Mouse (Mus musculus) erythroblast, adult 5-6 weeks (primary cell): ENCODE data around the gene Fdx1l. TPM values are rescaled to one million over a fixed set of nuclear protein-coding genes. Genes with fewer than 3 reads are reported as not detected.

Experiments
- ATAC-seq: replicated peaks from 2 replicates; pipeline ENCODE4 v1.8.0; 2016; ENCODE audit warnings: moderate number of reproducible peaks, mild to moderate bottlenecking, moderate TSS enrichment, inconsistent platforms; ENCODE audit not compliant: poor library complexity, low FRiP score, severe bottlenecking
- total RNA-seq, 2 experiments: library from RNA; stranded (forward) in 1 of 2; stranded (reverse) in 1 of 2; fragments of 150-400 nt in 1 of 2; fragments of 200-764, 138-1000 nt in 1 of 2; gene quantifications; 2 replicates each; pipeline versions ENCODE4 v1.2.3 to v1.2.4; 2015 to 2017; ENCODE audit warnings: low replicate concordance in 2 of 2

Gene Fdx1l
- total RNA-seq (2015; ENCODE audit: low replicate concordance) = 8.4 TPM in 1 of 2 replicates, not detected in the other
- total RNA-seq (2017; ENCODE audit: low replicate concordance) = 1.4 and 13.7 TPM in 2 replicates

DNA sequence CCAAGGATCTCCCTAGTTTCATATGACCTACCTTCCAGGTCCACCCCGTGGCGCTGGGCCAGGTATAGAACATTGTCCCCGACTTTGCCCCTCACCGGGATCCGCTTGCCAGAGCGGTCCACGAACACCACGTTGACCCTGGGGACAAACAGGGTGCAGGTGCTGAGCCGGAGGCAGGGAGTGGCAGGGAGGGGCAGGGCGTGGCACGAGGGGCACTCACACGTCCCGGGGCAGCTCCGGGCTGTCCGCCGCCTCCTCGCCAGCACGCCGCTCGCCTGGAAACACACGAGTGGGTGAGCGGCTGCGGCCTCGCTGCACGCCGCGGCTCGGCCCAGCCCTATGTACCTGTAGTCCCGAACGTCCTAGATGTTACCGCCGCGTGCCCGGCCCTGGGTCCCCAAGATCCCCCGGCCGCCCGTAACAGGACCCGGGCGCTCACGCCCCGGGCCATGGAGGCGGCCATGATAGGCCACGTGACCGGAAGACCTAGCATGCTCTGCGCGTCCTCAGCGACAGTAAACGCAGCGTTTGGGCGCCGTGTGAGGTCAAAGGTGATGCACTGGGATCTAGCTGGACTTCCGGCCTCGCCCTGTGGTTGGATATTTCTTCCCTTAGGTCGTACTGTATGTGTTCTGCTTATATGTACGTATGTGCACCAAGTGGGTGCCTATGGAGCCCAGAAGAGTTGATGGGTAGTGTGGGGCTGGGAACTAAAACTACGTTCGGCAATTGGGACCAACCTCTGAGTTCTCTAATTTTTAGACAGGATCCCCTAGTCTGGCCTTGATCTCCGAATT is at the start of gene Fdx1l, which contains the start of gene Gm49373:
Gene Fdx1l (minus strand): TSS at position 571 of the 797 bp plus-strand sequence.
Gene Gm49373 (minus strand): TSS at position 53 of the 797 bp plus-strand sequence.
- peak; percentile 93 for ATAC-seq

DNA sequence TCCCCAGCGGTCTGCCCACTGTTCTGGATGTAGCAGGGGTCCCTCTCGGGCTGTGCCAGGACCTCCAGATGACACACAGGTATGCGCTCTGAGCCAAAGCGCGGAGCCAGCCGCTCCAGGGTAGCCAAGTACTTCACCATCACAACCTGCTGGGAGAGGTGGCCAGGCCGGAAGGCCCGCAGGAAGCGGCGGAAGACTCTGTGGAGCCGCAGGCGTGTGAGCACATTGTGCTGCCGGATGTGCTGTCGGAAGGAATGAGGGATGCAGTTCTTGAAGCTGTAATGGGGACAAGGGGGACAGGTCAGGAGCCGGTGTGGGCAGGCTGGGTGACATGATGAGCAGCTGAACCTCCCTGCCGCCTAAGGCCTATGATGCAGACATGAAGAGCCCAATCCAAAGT is 48.1 kb upstream of the Fdx1l start:
- ATAC-seq = 0 out of 2 replicates have a peak, but pooled peaks have one; percentile 16

DNA sequence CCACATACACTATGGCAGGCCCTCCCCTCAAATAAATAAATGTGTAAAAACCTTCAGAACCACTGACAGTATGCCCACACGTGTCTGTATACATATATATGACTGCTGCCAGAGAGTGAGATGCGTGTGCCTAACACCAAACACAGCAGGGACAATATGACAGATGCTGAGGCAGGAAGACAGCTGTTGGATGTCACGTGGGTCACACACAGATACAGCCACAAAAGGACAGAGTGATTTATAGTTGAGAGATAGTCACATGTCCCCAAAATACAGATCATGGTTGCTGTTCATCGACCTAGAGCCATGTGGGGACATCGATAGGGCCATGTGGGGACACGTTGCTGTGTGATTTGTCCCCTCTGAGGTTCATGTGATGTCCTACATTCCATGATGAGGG is 43.7 kb upstream of the Fdx1l start:
- no peak for ATAC-seq

DNA sequence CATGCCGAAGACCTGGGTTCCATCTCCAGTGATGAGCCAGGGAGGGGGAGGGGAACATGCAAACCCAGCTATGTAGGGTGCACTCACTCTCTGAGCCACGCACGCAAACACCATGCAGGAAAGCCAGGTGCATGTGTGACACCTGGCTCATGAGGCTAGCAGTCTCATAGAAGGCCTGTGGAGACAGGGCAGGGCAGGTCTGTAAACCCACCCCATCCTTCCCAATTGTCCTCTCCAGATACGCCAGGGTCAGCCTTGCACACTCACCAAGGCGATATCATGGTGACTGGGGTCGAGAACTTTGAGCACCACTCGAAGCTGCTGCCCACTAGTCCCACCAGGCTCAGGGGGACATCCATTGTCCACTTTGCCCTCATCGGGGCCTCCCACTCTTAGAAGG is 41.7 kb upstream of the Fdx1l start:
- no peak for ATAC-seq

DNA sequence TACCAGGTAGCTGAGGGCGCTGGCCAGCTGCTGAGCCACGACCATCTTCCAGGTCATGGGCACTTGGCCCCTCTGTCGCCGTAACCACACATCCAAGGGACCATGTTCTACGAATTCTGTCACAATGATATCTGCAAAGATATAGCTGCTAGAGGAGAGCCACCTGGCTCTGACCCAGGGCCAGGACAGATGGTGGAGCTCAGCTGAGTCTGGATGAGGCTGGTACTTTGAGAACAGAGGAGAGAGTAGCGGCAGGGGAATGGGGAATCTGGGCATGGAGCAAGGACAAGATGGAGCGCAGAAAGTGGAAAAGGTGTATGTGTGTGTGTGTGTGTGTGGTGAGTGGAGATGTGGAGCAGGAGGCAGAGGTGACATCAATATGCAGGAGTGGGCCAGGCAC is 40.8 kb upstream of the Fdx1l start:
- ATAC-seq = no peak

DNA sequence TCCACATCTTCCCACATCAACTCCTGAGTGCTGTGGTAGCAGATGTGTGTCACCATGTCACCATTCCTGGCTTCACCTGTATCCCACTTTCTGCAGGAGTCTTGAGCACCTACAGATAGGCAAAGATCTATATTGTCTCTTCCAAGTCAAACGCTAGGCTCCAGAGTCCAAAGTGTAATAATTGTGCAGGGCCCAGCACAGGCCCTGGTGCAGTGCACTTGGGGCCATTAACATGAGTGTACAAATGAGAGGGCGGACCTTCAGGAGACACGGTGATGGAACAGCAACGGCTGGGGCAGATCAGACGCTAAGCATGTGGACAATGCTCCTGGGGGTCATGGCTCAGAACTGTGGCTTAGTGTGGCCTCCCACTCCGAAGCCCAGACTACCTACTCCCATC is 40.3 kb upstream of the Fdx1l start:
- ATAC-seq = no peak

DNA sequence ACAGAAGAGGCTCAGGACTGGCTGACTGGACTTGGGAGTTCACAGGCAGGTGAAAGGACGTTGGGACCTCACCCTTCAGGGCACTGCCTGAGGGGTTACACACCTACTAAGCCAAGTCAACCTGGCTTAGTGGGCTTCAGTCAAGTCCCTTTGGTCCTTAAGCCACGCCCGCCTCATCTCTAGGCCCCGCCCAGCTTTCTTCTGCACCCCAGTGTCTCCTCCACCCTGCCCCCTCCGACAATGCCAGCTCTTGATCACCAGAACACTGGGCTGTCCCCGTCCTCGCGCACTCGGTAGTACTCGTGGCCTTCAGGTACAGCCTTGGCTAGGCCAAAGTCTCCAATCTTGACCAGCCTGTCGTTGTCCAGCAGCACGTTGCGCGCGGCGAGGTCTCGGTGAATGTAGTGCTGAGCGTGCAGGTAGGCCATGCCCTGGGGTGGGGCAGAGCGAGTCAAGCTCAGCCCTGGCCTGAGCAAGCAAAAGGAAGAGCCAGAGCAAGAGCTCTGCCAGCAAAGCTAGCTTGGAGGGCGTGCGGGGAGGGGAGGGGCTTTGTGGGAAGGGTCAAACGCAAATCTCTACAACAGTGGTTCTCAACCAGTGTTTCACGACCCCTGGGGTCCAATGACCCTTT is 34.3 kb upstream of the Fdx1l start:
- ATAC-seq = no peak

DNA sequence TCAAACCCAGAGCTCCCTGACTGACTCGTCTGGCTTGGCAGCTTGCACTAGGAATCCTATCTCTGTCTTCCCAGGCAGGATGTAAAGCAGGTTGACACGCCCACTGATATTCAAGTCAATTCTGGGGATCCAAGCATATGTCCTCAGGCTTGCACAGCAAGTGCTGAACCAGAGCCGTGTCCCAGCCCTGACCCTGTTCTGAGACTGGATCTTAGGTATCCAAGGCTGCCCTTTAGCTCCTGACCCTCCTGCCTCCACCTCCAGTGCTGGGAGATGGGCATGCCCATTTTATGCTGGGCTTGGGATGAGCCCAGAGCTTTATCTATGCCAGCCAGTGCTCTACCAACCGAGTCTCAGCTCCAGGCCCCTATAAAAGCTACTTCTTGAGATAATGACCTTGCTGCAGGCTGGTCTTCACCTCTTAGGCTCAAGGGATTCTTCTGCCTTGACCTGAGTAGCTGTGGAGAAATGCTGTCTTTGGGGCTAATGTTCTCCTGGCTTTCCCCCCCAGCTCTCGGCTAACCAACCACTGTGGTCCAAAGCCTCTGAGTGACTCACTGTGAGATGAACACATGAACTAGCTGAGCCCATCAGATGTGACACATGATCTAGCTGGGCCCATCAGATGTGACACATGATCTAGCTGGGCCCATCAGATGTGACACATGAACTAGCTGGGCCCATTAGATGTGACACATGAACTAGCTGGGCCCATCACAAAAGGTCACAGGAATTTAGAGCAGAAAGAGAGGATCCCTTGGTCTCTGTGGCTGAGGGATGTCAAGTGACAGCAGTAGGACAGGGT is 32.5 kb upstream of the Fdx1l start:
- peak; percentile 89 for ATAC-seq

DNA sequence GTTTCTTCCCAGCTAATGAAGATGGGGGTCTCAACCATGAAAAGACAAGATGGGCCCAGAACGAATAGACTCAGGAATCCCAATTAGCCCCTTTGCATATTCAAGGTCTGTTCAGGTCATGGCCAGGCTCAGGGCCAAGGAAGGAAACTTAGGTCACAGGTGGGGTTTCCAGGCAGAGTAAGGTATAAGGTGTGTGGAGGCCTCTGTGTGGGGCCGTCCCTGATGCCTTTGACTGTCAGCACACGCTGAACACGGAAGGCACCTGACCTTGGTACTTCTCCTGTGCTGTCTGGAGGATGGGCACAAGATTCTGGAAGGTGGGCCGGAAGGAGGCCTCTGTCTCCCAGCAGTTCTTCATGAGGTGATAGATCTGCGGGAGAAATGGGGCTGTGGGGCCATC is 31.4 kb upstream of the Fdx1l start:
- no peak for ATAC-seq

DNA sequence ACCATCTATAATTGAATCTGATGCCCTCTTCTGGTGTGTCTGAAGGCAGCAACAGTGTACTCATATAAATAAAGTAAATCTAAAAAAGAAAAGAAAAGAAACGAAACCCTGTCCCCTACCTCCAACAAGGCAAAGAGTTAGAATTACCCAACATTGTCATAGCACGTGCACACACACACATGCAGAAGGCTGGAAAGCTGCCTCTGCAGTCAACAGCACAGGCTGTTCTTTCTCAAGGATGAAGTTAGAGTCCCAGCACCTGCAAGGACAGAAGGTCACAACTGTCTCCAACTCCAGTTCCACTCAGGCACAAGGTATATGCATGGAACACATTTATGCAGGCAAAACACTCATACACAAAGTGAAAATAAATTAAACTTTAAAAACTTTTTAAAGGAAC is 28.7 kb upstream of the Fdx1l start:
- ATAC-seq = no peak

DNA sequence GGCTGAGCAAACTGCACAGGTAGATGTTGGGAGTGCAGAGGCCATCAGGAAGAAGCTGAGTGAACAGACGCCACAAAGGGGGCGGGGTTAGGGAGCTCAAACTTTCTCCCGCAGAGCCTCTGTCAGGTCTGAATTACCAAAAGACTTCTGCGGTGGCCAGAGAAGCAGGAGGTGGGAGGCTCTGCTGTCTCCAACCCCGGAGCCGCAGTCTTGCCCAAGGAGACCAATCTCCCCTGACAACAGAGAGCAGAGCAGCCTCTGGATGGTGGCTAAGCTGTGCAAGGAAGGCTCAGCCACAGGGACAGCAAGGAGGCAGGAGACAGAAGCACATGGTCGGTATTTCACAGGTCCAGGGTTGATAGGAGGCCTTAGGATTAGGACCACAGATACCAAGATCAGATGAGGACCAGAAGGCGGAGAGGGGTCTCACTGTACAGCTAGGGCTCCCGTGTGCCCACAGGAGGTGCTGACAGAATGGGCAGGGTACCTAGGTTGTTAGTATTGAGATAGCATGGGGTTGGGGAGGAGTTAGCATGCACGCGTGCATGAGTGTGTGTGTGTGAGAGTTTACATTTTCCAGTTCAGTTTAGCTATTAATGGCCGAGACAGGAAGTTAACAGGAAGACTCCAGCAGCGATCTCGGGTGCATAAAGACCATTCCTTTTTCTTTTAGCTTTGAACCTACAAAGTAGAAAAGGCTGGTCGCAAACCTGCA is 27.2 kb upstream of the Fdx1l start:
- no peak for ATAC-seq

DNA sequence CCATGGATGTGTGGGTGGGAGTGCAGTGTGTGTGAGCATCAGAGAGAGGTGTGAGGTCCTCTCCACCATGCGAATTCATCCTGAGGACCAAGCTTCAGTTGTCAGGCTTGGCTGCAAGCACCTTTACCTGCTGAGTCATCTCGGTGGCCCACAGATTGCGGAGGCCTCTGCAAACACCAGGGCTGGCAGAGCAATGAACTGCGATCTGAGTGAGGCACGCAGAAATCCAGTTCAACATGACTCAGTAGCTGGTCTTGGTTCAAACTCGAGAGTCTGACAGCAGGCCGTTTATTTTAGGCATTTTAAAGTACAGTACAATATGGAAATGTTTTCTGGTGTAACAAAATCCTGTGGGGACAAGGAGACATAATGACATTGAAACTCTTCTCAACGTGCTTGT is 24.4 kb upstream of the Fdx1l start:
- peak; percentile 52; the same call in 1 of the 2 replicates for ATAC-seq

DNA sequence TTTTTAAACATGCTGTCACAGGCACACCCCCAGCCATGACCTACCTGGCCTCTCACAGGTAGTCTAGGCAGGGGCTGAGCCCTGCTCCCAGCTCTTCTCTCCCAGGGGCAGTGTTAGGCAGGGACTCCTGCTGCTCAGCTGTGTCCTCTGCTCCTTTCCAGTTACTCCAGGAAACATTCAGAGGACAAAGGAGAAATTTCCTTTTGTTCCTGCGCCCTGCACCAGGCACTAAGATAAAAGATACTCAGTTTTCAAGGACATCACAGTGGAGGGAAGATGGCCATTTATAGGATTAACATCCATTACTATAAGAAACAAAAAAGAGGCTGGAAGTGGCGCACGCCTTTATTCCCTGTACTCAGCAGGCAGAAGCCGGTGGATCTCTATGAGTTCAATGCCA is 22.5 kb upstream of the Fdx1l start:
- no peak for ATAC-seq

DNA sequence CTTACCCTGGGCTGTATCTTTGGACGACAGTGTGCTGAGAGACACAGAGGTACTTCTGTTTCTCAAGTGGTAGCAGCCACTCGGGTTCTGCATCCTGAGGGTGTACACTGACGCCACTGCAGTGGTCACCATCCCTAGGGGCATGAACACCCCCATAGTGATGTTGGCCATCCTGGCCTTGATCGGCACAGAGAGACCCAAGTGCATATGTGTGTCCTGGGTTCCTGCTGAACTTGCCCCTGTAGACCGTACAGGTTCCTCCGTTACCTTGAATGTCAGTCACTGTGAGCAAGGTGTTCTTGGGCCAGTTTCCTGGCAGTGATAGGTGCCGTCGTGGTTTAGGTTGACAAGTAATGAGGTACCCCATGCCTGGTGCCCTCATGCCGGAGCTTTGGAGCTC is 20.0 kb upstream of the Fdx1l start:
- no peak for ATAC-seq

DNA sequence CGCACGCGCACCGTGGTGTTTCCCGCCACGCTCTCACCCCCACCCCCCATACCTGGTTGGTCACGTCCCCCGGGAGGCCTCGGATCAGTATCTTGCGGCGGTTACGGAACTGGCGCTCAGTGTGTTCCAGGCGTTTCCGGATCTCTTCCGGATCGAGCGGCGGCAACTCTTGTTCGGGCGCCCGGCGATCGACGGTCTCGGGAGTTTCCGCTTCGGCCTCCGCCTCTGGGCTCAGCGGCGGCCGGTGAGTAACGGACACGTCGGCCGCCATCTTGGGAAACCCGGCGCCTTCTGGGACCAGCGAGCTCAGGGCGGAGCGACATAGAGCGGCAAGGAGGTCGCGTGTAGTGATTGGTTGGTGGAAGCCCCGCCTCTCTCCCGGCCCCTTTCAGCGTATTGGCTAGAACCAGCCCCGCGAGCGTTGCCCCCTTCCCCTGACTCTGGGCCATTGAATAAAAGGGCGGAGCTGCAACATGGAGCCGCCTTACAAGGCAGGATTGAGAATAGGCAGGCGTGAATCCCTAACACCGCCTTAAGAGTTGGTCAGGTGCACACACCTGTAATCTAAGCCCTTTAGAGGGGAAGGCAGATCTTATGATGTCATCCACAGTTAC is 18.4 kb upstream of the Fdx1l start, which contains the start of the genes Gm38431 and Raver1:
Gene Gm38431 (minus strand): TSS at position 291 of the 614 bp plus-strand sequence.
Gene Raver1 (minus strand): TSS at position 302 of the 614 bp plus-strand sequence.
- ATAC-seq = peak; percentile 96

DNA sequence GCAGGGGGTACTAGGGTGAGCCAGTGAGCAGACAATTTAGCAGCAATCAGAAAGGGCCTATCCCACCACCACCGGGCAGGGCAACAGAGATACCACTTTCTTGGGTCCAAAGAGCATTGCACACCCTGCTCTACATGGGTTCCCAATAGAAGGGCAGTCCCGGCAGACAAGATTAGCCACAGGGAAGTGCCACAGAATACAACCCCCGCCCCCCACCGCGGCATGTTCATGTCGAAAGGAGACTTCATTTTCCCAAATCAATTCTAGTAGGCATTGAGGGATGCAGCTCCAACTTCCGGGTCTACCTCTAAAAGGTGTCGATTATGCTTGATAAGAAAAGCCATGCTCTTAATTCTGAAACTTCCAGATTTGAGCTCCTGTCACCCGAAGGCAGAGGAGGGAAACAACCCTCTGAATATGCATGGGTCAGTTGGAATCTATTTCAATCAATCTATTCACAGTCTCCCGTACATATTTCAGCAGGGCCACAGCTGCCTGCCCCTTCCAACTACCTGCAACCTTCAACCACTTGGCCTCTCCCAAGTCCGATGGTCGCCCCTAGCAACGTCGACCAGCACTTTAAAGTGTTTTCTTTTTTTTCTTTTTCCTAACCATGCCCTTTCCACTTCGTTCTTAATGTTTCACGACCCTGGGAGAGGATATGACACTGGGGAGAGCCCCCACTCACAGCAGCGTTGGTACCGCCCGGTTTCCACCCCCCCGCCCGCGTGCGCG is 17.7 kb upstream of the Fdx1l start:
- ATAC-seq = peak; percentile 31

DNA sequence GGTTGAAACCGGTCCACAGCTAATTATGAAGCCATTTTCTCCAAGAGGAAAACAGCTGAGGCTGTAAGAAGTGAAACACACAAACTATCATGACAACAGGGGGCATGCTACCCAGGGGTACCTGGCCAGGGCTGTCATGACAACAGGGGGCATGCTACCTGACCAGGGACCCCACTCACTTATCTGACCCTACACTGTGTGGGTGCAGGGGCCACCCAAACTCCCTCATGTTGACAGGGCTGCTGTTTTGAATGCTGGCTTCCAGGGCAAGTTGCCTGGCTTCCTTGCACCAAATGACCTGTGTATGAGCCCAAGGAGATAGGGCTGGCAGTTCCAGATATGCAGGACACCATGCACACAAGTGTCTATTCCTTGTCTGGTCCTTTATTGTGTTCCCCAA is 17.1 kb upstream of the Fdx1l start:
- ATAC-seq = no peak

DNA sequence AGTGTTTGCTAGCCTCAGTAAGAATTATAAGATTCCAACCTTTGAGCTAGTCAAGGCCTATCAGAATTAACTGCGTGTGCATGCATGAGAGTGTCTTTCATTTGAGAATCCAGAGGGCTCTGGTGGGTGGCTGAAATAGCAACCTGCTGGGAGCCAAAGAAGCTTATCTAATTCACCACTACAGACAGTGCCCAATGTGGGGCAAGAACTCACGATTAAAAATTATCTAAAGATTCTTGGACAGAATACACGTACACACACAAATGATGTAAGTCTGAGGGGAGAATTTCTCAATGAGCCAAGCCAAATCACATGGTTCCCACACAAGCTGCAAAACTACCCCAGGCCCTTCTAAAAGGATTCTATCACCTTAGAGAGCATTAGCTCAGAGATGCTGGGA is 9.9 kb upstream of the Fdx1l start:
- no peak for ATAC-seq

DNA sequence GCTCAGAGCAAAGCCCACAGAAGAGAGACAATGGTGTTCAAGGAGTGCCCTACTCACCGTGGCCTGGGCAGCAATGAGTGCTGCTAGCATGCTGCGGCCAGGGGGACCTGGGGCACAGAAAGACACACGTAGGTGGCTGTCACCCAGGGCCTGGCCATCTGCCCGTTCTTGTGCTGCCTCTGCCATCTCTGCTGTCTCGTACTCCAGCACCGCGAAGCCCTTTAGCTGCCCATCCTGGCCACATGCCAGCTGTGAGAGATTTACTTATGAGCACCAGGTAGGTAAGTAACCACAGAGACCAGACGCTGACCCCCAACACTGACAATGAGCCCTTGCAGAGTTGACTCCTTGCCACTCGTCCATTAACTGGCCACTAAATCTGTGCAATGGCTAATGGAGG is 7.7 kb upstream of the Fdx1l start:
- ATAC-seq = no peak
